Mouse (Mus musculus) embryonic facial prominence, embryonic 12.5 days (tissue): ENCODE data around the gene Ccdc136. TPM values are rescaled to one million over a fixed set of nuclear protein-coding genes. Genes with fewer than 3 reads are reported as not detected.

Experiments
- ATAC-seq: fragments of 200-750 bp; cut with Nextera tagmentation; 2 replicates; pipeline ENCODE4 v1.8.0; 2017; ENCODE audit not compliant: insufficient number of reproducible peaks, insufficient read depth, low FRiP score, low TSS enrichment
- H3K27ac ChIP-seq: fragments of 300-500 bp; sonication (generic); 2 replicates; pipeline ENCODE4 v1.5.1; 2016; ENCODE audit warnings: mild to moderate bottlenecking
- H3K27me3 ChIP-seq: fragments of 300-500 bp; sonication (generic); 2 replicates; pipeline ENCODE4 v1.6.1; 2016; ENCODE audit warnings: mild to moderate bottlenecking, moderate library complexity
- H3K36me3 ChIP-seq: fragments of 300-500 bp; sonication (generic); 2 replicates; pipeline ENCODE4 v1.6.1; 2016; ENCODE audit warnings: mild to moderate bottlenecking
- H3K4me1 ChIP-seq: fragments of 300-500 bp; sonication (generic); 2 replicates; pipeline ENCODE4 v1.6.1; 2016
- H3K4me2 ChIP-seq: fragments of 300-500 bp; sonication (generic); replicated peaks from 2 replicates; pipeline ENCODE4 v1.6.1; 2016; ENCODE audit warnings: mild to moderate bottlenecking, moderate library complexity
- H3K4me3 ChIP-seq: fragments of 300-500 bp; sonication (generic); 2 replicates; pipeline ENCODE4 v1.5.1; 2016; ENCODE audit warnings: mild to moderate bottlenecking
- H3K9ac ChIP-seq: fragments of 300-500 bp; sonication (generic); 2 replicates; pipeline ENCODE4 v1.6.1; 2016; ENCODE audit warnings: mild to moderate bottlenecking, moderate library complexity
- H3K9me3 ChIP-seq: fragments of 300-500 bp; sonication (generic); 2 replicates; pipeline ENCODE4 v1.6.1; 2016; ENCODE audit warnings: mild to moderate bottlenecking, moderate library complexity
- WGBS: fragments of 180-500 bp; shearing (Covaris S2); methylation state at CpG from one replicate; pipeline ENCODE4 v1.1.7; 2016; 5-methylcytosine and 5-hydroxymethylcytosine counted together
- polyA plus RNA-seq: library from polyadenylated mRNA; unstranded; fragments of >200 nt; fragmentation: Nextera tagmentation; extraction: Ambion mirVana; gene quantifications from 2 replicates; pipeline ENCODE4 v1.2.1, GENCODE M21; 2016

Ccdc136 gene
- polyA plus RNA-seq, 1 experiment from 2014 or later, result 26.6 TPM

GRCm38 (mm10) chr6:29431473-29431872 lies 35.4 kb downstream of the Ccdc136 start:
- H3K4me1 ChIP-seq, result peaks cover 51% of the 10 kb centered on the region
- H3K9ac ChIP-seq, result no peak overlapping the region; the same call in 1 of the 2 replicates
- H3K9me3 ChIP-seq, result no peaks in the 10 kb centered on the region
- WGBS, result 23% methylated on average over 5 of the region's 5 CpGs
- H3K27me3 ChIP-seq, result peaks cover 29% of the 10 kb centered on the region
- H3K4me3 ChIP-seq, result no peak overlapping the region
- no peaks in the 10 kb centered on the region for H3K36me3 ChIP-seq
- ATAC-seq, result no peak
- no peak overlapping the region for H3K4me2 ChIP-seq
- no peak overlapping the region for H3K27ac ChIP-seq

- no peaks in the 10 kb centered on the region for H3K9me3 ChIP-seq
- peaks cover 56% of the 10 kb centered on the region for H3K4me1 ChIP-seq
- H3K4me2 ChIP-seq, result no peak overlapping the region
- ATAC-seq, result no peak
- H3K27ac ChIP-seq, result no peak overlapping the region
- H3K9ac ChIP-seq, result no peak overlapping the region
- 48% methylated on average over 3 of the region's 3 CpGs for WGBS
- H3K4me3 ChIP-seq, result no peak overlapping the region
- H3K36me3 ChIP-seq, result no peaks in the 10 kb centered on the region
- H3K27me3 ChIP-seq, result peaks cover 29% of the 10 kb centered on the region
These were observed 36.0 kb downstream of the Ccdc136 start for GRCm38 (mm10) chr6:29432156-29432555.

GRCm38 (mm10) chr6:29432676-29433037 lies 36.5 kb downstream of the Ccdc136 start:
- Histone ChIP-seq H3K27ac (0 out of 2 replicates have a peak overlapping the region, but pooled peaks have one; percentile 46), H3K4me3 (peak overlapping the region; percentile 50), H3K4me2 (peak overlapping the region; percentile 84), H3K27me3 (peaks cover 29% of the 10 kb centered on the region), H3K9ac (peak overlapping the region; percentile 56; the same call in 1 of the 2 replicates), H3K4me1 (peaks cover 59% of the 10 kb centered on the region), H3K9me3 (no peaks in the 10 kb centered on the region), H3K36me3 (no peaks in the 10 kb centered on the region)
- no peak for ATAC-seq

- Histone ChIP-seq H3K27me3 (peaks cover 29% of the 10 kb centered on the region), H3K4me1 (peaks cover 59% of the 10 kb centered on the region), H3K27ac (peak within 1 kb of the TSS; percentile 86; the same call in 1 of the 2 replicates), H3K9me3 (no peaks in the 10 kb centered on the region), H3K36me3 (no peaks in the 10 kb centered on the region), H3K4me2 (peak within 1 kb of the TSS; percentile 84), H3K9ac (peak within 1 kb of the TSS; percentile 56), H3K4me3 (peak within 1 kb of the TSS; percentile 50)
- ATAC-seq, result no peak
- under 1% methylated on average over 68 of the region's 77 CpGs for WGBS
These were observed 37.1 kb downstream of the Ccdc136 start, which contains the start of gene Flnc for GRCm38 (mm10) chr6:29433038-29433803. Gene Flnc, plus strand, starts transcription at chr6:29433256.

GRCm38 (mm10) chr6:29433804-29434795 lies 38.0 kb downstream of the Ccdc136 start:
- H3K4me1 ChIP-seq, result peaks cover 59% of the 10 kb centered on the region
- H3K27ac ChIP-seq, result peak overlapping the region; percentile 86; the same call in 1 of the 2 replicates
- no peak for ATAC-seq
- H3K27me3 ChIP-seq, result peaks cover 30% of the 10 kb centered on the region
- peak overlapping the region; percentile 56 for H3K9ac ChIP-seq
- 0 out of 2 replicates have a peak, but pooled peaks cover under 1% of the 10 kb centered on the region for H3K36me3 ChIP-seq
- H3K4me2 ChIP-seq, result peak overlapping the region; percentile 84
- H3K9me3 ChIP-seq, result no peaks in the 10 kb centered on the region
- H3K4me3 ChIP-seq, result peak overlapping the region; percentile 50
- WGBS, result 4% methylated on average over 27 of the region's 27 CpGs

GRCm38 (mm10) chr6:29434911-29435691 lies 39.0 kb downstream of the Ccdc136 start:
- no peaks in the 10 kb centered on the region for H3K9me3 ChIP-seq
- peak; percentile 44 for ATAC-seq
- 0 out of 2 replicates have a peak, but pooled peaks cover 11% of the 10 kb centered on the region for H3K36me3 ChIP-seq
- H3K4me1 ChIP-seq, result peaks cover 59% of the 10 kb centered on the region
- H3K27ac ChIP-seq, result peak overlapping the region; percentile 86
- H3K4me2 ChIP-seq, result peak overlapping the region; percentile 84
- WGBS, result 8% methylated on average over 12 of the region's 13 CpGs
- H3K4me3 ChIP-seq, result peak overlapping the region; percentile 50
- H3K9ac ChIP-seq, result peak overlapping the region; percentile 41
- H3K27me3 ChIP-seq, result peaks cover 33% of the 10 kb centered on the region

- Histone ChIP-seq H3K4me3 (peak overlapping the region; percentile 50), H3K36me3 (peaks cover 17% of the 10 kb centered on the region; the same call in 1 of the 2 replicates), H3K27me3 (peaks cover 33% of the 10 kb centered on the region), H3K4me1 (peaks cover 54% of the 10 kb centered on the region), H3K27ac (peak overlapping the region; percentile 86), H3K9ac (peak overlapping the region; percentile 41), H3K4me2 (peak overlapping the region; percentile 84), H3K9me3 (no peaks in the 10 kb centered on the region)
- WGBS, result 11% methylated on average over 6 of the region's 6 CpGs
- ATAC-seq, result peak; percentile 43
These were observed 39.9 kb downstream of the Ccdc136 start for GRCm38 (mm10) chr6:29435940-29436451.

GRCm38 (mm10) chr6:29436461-29436934 lies 40.4 kb downstream of the Ccdc136 start:
- H3K27me3 ChIP-seq, result peaks cover 30% of the 10 kb centered on the region
- peak overlapping the region; percentile 50 for H3K4me3 ChIP-seq
- ATAC-seq, result peak; percentile 30
- H3K9me3 ChIP-seq, result no peaks in the 10 kb centered on the region
- peaks cover 20% of the 10 kb centered on the region; the same call in 1 of the 2 replicates for H3K36me3 ChIP-seq
- H3K4me1 ChIP-seq, result peaks cover 49% of the 10 kb centered on the region
- WGBS, result 10% methylated on average over 11 of the region's 11 CpGs
- peak overlapping the region; percentile 86 for H3K27ac ChIP-seq
- 0 out of 2 replicates have a peak overlapping the region, but pooled peaks have one; percentile 41 for H3K9ac ChIP-seq
- peak overlapping the region; percentile 84 for H3K4me2 ChIP-seq

- H3K27me3 ChIP-seq, result peaks cover 16% of the 10 kb centered on the region
- peaks cover 36% of the 10 kb centered on the region for H3K36me3 ChIP-seq
- no peaks in the 10 kb centered on the region for H3K9me3 ChIP-seq
- H3K4me2 ChIP-seq, result no peak overlapping the region
- no peak for ATAC-seq
- no peak overlapping the region for H3K4me3 ChIP-seq
- no peak overlapping the region for H3K27ac ChIP-seq
- 77% methylated on average over 4 of the region's 4 CpGs for WGBS
- H3K4me1 ChIP-seq, result peaks cover 30% of the 10 kb centered on the region
- H3K9ac ChIP-seq, result no peak overlapping the region
These were observed 43.1 kb downstream of the Ccdc136 start for GRCm38 (mm10) chr6:29439251-29439650.

GRCm38 (mm10) chr6:29439789-29440188 lies 43.7 kb downstream of the Ccdc136 start:
- H3K27me3 ChIP-seq, result peaks cover 10% of the 10 kb centered on the region; the same call in 1 of the 2 replicates
- ATAC-seq, result no peak
- peaks cover 25% of the 10 kb centered on the region for H3K4me1 ChIP-seq
- H3K4me3 ChIP-seq, result no peak overlapping the region
- H3K27ac ChIP-seq, result no peak overlapping the region
- no peaks in the 10 kb centered on the region for H3K9me3 ChIP-seq
- no peak overlapping the region for H3K9ac ChIP-seq
- H3K4me2 ChIP-seq, result no peak overlapping the region
- WGBS, result 88% methylated on average over 6 of the region's 6 CpGs
- peaks cover 38% of the 10 kb centered on the region for H3K36me3 ChIP-seq
